Mouse (Mus musculus): ENCODE measurements around the gene Jhy. TPM values are rescaled to one million over a fixed set of nuclear protein-coding genes. Genes with fewer than 3 reads are reported as not detected.

The Jhy gene
- polyA plus RNA-seq, 1 experiment from 2014 or later: 0.75 TPM

Other genes starting within 250 kb of the Jhy start
- gene Hspa8, start 163.1 kb downstream of the Jhy start, polyA plus RNA-seq (2015; fragmentation: Nextera tagmentation; extraction: Ambion mirVana): 2,362 and 2,391 TPM in 2 replicates
- not detected in 2 replicates for gene Bsx, start 90.0 kb downstream of the Jhy start, polyA plus RNA-seq (2015; fragmentation: Nextera tagmentation; extraction: Ambion mirVana)
- gene Crtam, start 40.5 kb upstream of the Jhy start, polyA plus RNA-seq (2015; fragmentation: Nextera tagmentation; extraction: Ambion mirVana): not detected in 2 replicates
- gene Ubash3b, start 197.6 kb upstream of the Jhy start, polyA plus RNA-seq (2015; fragmentation: Nextera tagmentation; extraction: Ambion mirVana): 4.9 and 5.2 TPM in 2 replicates

Measured in lung, embryonic 16.5 days (tissue).